Mouse (Mus musculus): Measurements from ENCODE around the gene Prrg4. TPM values are rescaled to one million over a fixed set of nuclear protein-coding genes. Genes with fewer than 3 reads are reported as not detected.
"Not testable (repeated sequence)": the region's sequence is repeated elsewhere in the genome, so short reads cannot be mapped to it uniquely, and the experiment has no call there.

The Prrg4 gene
- total RNA-seq, 2 experiments from 2014 or later, result 4.1 to 31.2 TPM

- no peak for DNase-seq
These were observed 7.9 kb downstream of the Prrg4 start for GRCm38 (mm10) chr2:104841736-104842135.

- no peak for DNase-seq
These were observed 8.7 kb downstream of the Prrg4 start for GRCm38 (mm10) chr2:104840974-104841373.

GRCm38 (mm10) chr2:104832486-104832885 lies 17.2 kb downstream of the Prrg4 start:
- no peak for DNase-seq

- no peak for DNase-seq
These were observed 23.5 kb downstream of the Prrg4 start for GRCm38 (mm10) chr2:104826191-104826590.

GRCm38 (mm10) chr2:104818763-104819162 lies 30.9 kb downstream of the Prrg4 start:
- DNase-seq, result not testable (repeated sequence)

GRCm38 (mm10) chr2:104817555-104818330 lies 31.9 kb downstream of the Prrg4 start:
- DNase-seq, result peak in 1 of 2 experiments; percentile 8

- peak; percentile 94 to 97 for DNase-seq
These were observed 32.7 kb downstream of the Prrg4 start for GRCm38 (mm10) chr2:104816866-104817439.

GRCm38 (mm10) chr2:104816371-104816827 lies 33.3 kb downstream of the Prrg4 start, which contains the start of gene Qser1:
Qser1 (minus strand) TSS chr2:104816760.
- peak in 1 of 2 experiments; percentile 35 for DNase-seq

- peak in 1 of 2 experiments; percentile 49 for DNase-seq
These were observed 33.9 kb downstream of the Prrg4 start for GRCm38 (mm10) chr2:104815561-104816370.

GRCm38 (mm10) chr2:104814181-104814951 lies 35.3 kb downstream of the Prrg4 start:
- no peak for DNase-seq

GRCm38 (mm10) chr2:104805435-104805834 lies 44.2 kb downstream of the Prrg4 start:
- no peak for DNase-seq

Other genes with a start within 250 kb of the Prrg4 start
- 10 to 100 TPM; 12.0 to 12.2 TPM for gene Tcp11l1, start 137.7 kb downstream of the Prrg4 start, total RNA-seq (2021)
- gene Pin1rt1, start 133.5 kb downstream of the Prrg4 start, total RNA-seq (2021), result not detected
- gene Depdc7, start 107.0 kb downstream of the Prrg4 start, total RNA-seq (2021), result 1 to 10 TPM; 1.7 to 2.1 TPM
- 10 to 100 TPM; 25.6 to 26.9 TPM for gene Qser1, start 33.1 kb downstream of the Prrg4 start, total RNA-seq (2021)
- gene Ccdc73, start 17.9 kb upstream of the Prrg4 start, total RNA-seq (2021), result 1 to 10 TPM; 3.7 to 5.3 TPM
- 100 to 1,000 TPM; 156 to 163 TPM for gene Eif3m, start 167.2 kb upstream of the Prrg4 start, total RNA-seq (2021)
- not detected for gene Gm11060, start 242.1 kb upstream of the Prrg4 start, total RNA-seq (2021)

All from adrenal gland, postnatal 36 days (tissue).